Comparison of ENCODE assay signal across 30 mouse cellular contexts in the genomic region with DNA sequence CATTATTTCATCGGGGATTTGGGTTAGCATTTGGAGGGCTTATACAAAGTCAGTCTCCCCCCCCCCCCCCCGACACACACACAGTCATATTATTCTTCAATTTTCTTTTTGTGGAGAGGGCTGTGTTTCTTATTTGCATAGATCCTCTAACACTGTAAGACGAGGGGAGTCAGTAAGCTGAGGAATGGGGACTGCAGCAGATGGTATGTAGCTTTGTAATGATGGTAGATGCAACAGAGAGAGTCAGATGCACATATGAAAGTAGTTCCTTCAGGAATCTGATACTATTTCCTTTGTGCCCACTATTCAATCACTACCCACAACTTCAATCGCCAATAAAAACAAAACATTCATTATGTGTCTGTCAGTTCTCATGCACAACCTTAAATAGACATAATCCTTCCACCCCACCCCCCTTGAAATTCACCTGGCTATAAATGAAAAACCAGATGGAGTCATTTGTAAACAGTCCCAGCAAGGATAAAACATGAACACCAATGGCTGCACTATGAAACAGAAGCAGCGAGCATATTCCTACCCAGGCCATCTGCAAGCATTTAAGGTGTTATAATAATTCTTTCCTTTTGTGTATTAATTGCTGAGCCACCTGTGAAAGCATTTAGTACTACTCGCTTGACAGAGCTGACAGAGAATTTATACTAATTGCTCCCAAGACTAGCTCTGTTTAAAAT.
DNase-seq lines count a peak whose midpoint lies in the region; ATAC-seq lines count a peak whose summit lies in the region.
"Had no signal": no experiment of that assay in that cellular context is flagged by ENCODE, and none has a peak within 500 bp of the region (broad histone marks: within the 10 kb centered on the region; RNA-seq: fewer than 3 reads in every experiment).

No protein-coding gene starts in this region.

- no peaks in the 10 kb centered on the region for H3K27me3 ChIP-seq in forebrain, embryonic 15.5 days
- no peaks in the 10 kb centered on the region for H3K27me3 ChIP-seq in forebrain, embryonic 11.5 days (ENCODE audit: control insufficient read depth, insufficient read depth, low read length)
- no peaks in the 10 kb centered on the region for H3K27me3 ChIP-seq in forebrain, embryonic 16.5 days (replicated peaks; ENCODE audit: control insufficient read depth, insufficient read depth, low read length)
- H3K27me3 ChIP-seq: CH12.LX; embryonic facial prominence, embryonic 15.5 days; heart, embryonic 12.5 days; hindbrain, embryonic 13.5 days; lung, embryonic 15.5 days; midbrain, embryonic 12.5 days; neural tube, embryonic 12.5 days had no signal

- ATAC-seq in forebrain, embryonic 15.5 days (replicated peaks) = peak; percentile 72
- ATAC-seq in forebrain, embryonic 11.5 days (replicated peaks; ENCODE audit: low FRiP score) = no peak
- peak; percentile 77 for ATAC-seq in forebrain, embryonic 16.5 days

- H3K4me3 ChIP-seq in forebrain, embryonic 15.5 days = no peak overlapping the region
- no peak overlapping the region for H3K4me3 ChIP-seq in forebrain, embryonic 11.5 days (ENCODE audit: low read depth, low read length)
- H3K4me3 ChIP-seq in forebrain, embryonic 16.5 days (replicated peaks; ENCODE audit: low read length) = no peak overlapping the region
- H3K4me3 ChIP-seq: embryonic facial prominence, embryonic 15.5 days; heart, adult 2 months; heart, embryonic 12.5 days; hindbrain, embryonic 13.5 days; lung, embryonic 15.5 days; midbrain, embryonic 12.5 days; myocyte; neural tube, embryonic 12.5 days had no signal

- no peaks in the 10 kb centered on the region for H3K36me3 ChIP-seq in forebrain, embryonic 15.5 days
- no peaks in the 10 kb centered on the region for H3K36me3 ChIP-seq in forebrain, embryonic 11.5 days (ENCODE audit: control insufficient read depth, insufficient read depth, low read length)
- no peaks in the 10 kb centered on the region for H3K36me3 ChIP-seq in forebrain, embryonic 16.5 days (ENCODE audit: control insufficient read depth, insufficient read depth)
- H3K36me3 ChIP-seq: embryonic facial prominence, embryonic 15.5 days; heart, embryonic 12.5 days; hindbrain, embryonic 13.5 days; lung, embryonic 15.5 days; midbrain, embryonic 12.5 days; neural tube, embryonic 12.5 days had no signal

- 54% methylated on average over 6 of the region's 6 CpGs for WGBS in forebrain, embryonic 15.5 days
- WGBS in forebrain, embryonic 11.5 days = 72% methylated on average over 6 of the region's 6 CpGs
- WGBS in forebrain, embryonic 16.5 days = 47% methylated on average over 6 of the region's 6 CpGs

- DNase-seq in embryo, embryonic 10.5 days (ENCODE audit: low spot score) = peak; percentile 38
- DNase-seq in embryo, embryonic 9.5 days (ENCODE audit: extremely low spot score) = no peak
- no peak for DNase-seq in forebrain, embryonic 11.5 days (ENCODE audit: low spot score)
- DNase-seq in mesoderm, embryonic 11.5 days (ENCODE audit: low read depth, low spot score) = peak; percentile 36
- no peak for DNase-seq in spleen, postnatal 4 days (ENCODE audit: low spot score in 2 of 2)
- DNase-seq in spleen, adult 18-20 months = no peak
- DNase-seq: adrenal gland, adult 8-10 months; cerebellum, adult 11 months; cerebellum, adult 9-10 months; cerebellum, postnatal 36 days; heart, adult 2 months; heart, postnatal 4 days; kidney, adult 2 months; kidney, postnatal 36 days; layer of hippocampus, postnatal 36 days; left cerebral cortex, postnatal 4 days; lung, postnatal 36 days; right cerebral cortex, adult 18-20 months; thymus, adult 2 months; thymus, postnatal 36 days had no signal

- H3K27ac ChIP-seq in forebrain, embryonic 15.5 days (replicated peaks) = peak overlapping the region; percentile 44
- H3K27ac ChIP-seq in forebrain, embryonic 11.5 days (ENCODE audit: low read depth, low read length) = no peak overlapping the region
- peak overlapping the region; percentile 18; the same call in 1 of the 2 replicates for H3K27ac ChIP-seq in forebrain, embryonic 16.5 days (ENCODE audit: low read length)
- H3K27ac ChIP-seq: embryonic facial prominence, embryonic 15.5 days; heart, adult 2 months; hindbrain, embryonic 13.5 days; lung, embryonic 15.5 days; midbrain, embryonic 12.5 days; neural tube, embryonic 12.5 days had no signal

- H3K9ac ChIP-seq in forebrain, embryonic 15.5 days (replicated peaks) = no peak overlapping the region
- H3K9ac ChIP-seq in forebrain, embryonic 11.5 days (ENCODE audit: low read length) = no peak overlapping the region
- no peak overlapping the region for H3K9ac ChIP-seq in forebrain, embryonic 16.5 days (replicated peaks; ENCODE audit: low read depth, low read length)
- H3K9ac ChIP-seq: embryonic facial prominence, embryonic 15.5 days; heart, embryonic 12.5 days; hindbrain, embryonic 13.5 days; lung, embryonic 15.5 days; midbrain, embryonic 12.5 days; neural tube, embryonic 12.5 days had no signal

- H3K9me3 ChIP-seq in forebrain, embryonic 15.5 days = no peaks in the 10 kb centered on the region
- no peaks in the 10 kb centered on the region for H3K9me3 ChIP-seq in forebrain, embryonic 11.5 days (ENCODE audit: control insufficient read depth, low read length)
- no peaks in the 10 kb centered on the region for H3K9me3 ChIP-seq in forebrain, embryonic 16.5 days (ENCODE audit: control insufficient read depth, low read length)
- H3K9me3 ChIP-seq: embryonic facial prominence, embryonic 15.5 days; heart, embryonic 12.5 days; hindbrain, embryonic 13.5 days; lung, embryonic 15.5 days; midbrain, embryonic 12.5 days; neural tube, embryonic 12.5 days had no signal

- no peaks in the 10 kb centered on the region for H3K4me1 ChIP-seq in forebrain, embryonic 15.5 days
- no peaks in the 10 kb centered on the region for H3K4me1 ChIP-seq in forebrain, embryonic 11.5 days (replicated peaks; ENCODE audit: control insufficient read depth, insufficient read depth, low read length)
- H3K4me1 ChIP-seq in forebrain, embryonic 16.5 days (replicated peaks; ENCODE audit: control insufficient read depth, insufficient read depth, low read length) = 0 out of 2 replicates have a peak, but pooled peaks cover 4% of the 10 kb centered on the region
- H3K4me1 ChIP-seq: lung, embryonic 15.5 days; midbrain, embryonic 12.5 days; neural tube, embryonic 12.5 days had no signal

- no peak overlapping the region for H3K4me2 ChIP-seq in forebrain, embryonic 15.5 days (replicated peaks)
- H3K4me2 ChIP-seq in forebrain, embryonic 11.5 days (ENCODE audit: low read depth, low read length, severe bottlenecking) = no peak overlapping the region
- H3K4me2 ChIP-seq in forebrain, embryonic 16.5 days (ENCODE audit: low read length) = no peak overlapping the region
- H3K4me2 ChIP-seq: embryonic facial prominence, embryonic 15.5 days; heart, embryonic 12.5 days; hindbrain, embryonic 13.5 days; lung, embryonic 15.5 days; midbrain, embryonic 12.5 days; neural tube, embryonic 12.5 days had no signal

Comparison
In these comparisons a context has a peak if more than half of its experiments do, and no peak if none do; other contexts are left out.
1. DNase-seq: peak in embryo, embryonic 10.5 days (single experiment) and mesoderm, embryonic 11.5 days (single experiment); none in embryo, embryonic 9.5 days (single experiment), forebrain, embryonic 11.5 days (single experiment), spleen, postnatal 4 days (0 of 2) and spleen, adult 18-20 months (0 of 2).